8 mouse cellular contexts compared by ENCODE assay signal in genomic region chr15:86053890-86054536, GRCm38 (mm10). TPM values are rescaled to one million over a fixed set of nuclear protein-coding genes. Genes with fewer than 3 reads are reported as not detected.
DNase-seq lines count a peak whose midpoint lies in the region; ATAC-seq lines count a peak whose summit lies in the region.

No protein-coding gene starts in this region.

- no peak overlapping the region for H3K9ac ChIP-seq in liver, embryonic 15.5 days

- H3K9me3 ChIP-seq in liver, embryonic 15.5 days (replicated peaks): no peaks in the 10 kb centered on the region

- WGBS in liver, embryonic 15.5 days (ENCODE audit: insufficient replicate concordance): 42% methylated on average over 2 of the region's 2 CpGs

- peak overlapping the region; percentile 20; the same call in 1 of the 2 replicates for H3K27ac ChIP-seq in liver, embryonic 15.5 days (replicated peaks)

- peaks cover 82% of the 10 kb centered on the region for H3K4me1 ChIP-seq in liver, embryonic 15.5 days (replicated peaks)

- ATAC-seq in liver, embryonic 15.5 days (ENCODE audit: insufficient read depth): 0 out of 2 replicates have a peak, but pooled peaks have one; percentile 5

- no peak overlapping the region for H3K4me3 ChIP-seq in liver, embryonic 15.5 days (replicated peaks)

- H3K36me3 ChIP-seq in liver, embryonic 15.5 days (replicated peaks): no peaks in the 10 kb centered on the region

- peak; percentile 90 for DNase-seq in CD4-positive, CD25-positive, alpha-beta regulatory T cell, adult 2 months (ENCODE audit: low read depth, low spot score)
- peak; percentile 70 for DNase-seq in adrenal gland, adult 2 months
- DNase-seq in embryo, embryonic 11 days: peak; percentile 81
- peak; percentile 68 to 74 for DNase-seq in gastrocnemius, postnatal 4 days (ENCODE audit: low spot score in 2 of 2)
- peak; percentile 79 to 92 for DNase-seq in kidney, postnatal 36 days
- DNase-seq in ovary, postnatal 14 days (ENCODE audit: low spot score): peak; percentile 75
- peak; percentile 86 for DNase-seq in thymus, postnatal 0 days (ENCODE audit: low spot score)

- no peak overlapping the region for H3K4me2 ChIP-seq in liver, embryonic 15.5 days

- H3K27me3 ChIP-seq in liver, embryonic 15.5 days: no peaks in the 10 kb centered on the region

RNA-seq across cellular contexts. Expression of gene Gramd4, which starts 3.5 kb away (rescaled TPM):
- 10 to 100 TPM; 13.8 to 19.5 TPM for total RNA-seq in adrenal gland, adult 2 months (2021)
- 10.5 and 11.3 TPM in 2 replicates for polyA plus RNA-seq in adrenal gland, adult 2 months (2012; rRNA removed)
- 10 to 100 TPM; 11.0 to 12.3 TPM for total RNA-seq in gastrocnemius, postnatal 4 days (2021)
- polyA plus RNA-seq in liver, embryonic 15.5 days (2015; fragmentation: Nextera tagmentation; extraction: Ambion mirVana): 6.3 and 7.8 TPM in 2 replicates
- polyA plus RNA-seq in thymus, postnatal 0 days (2015; fragmentation: Nextera tagmentation; extraction: Ambion mirVana): 14.8 TPM in 2 replicates

RNA-seq across cellular contexts. Expression of gene Celsr1, which starts 20.4 kb away (rescaled TPM):
- total RNA-seq in adrenal gland, adult 2 months (2021): 1 to 10 TPM; 4.7 to 7.7 TPM
- polyA plus RNA-seq in adrenal gland, adult 2 months (2012; rRNA removed): 1.2 and 1.8 TPM in 2 replicates
- total RNA-seq in gastrocnemius, postnatal 4 days (2021): 1 to 10 TPM; 1.6 to 1.7 TPM
- 0.01 and 0.08 TPM in 2 replicates for polyA plus RNA-seq in liver, embryonic 15.5 days (2015; fragmentation: Nextera tagmentation; extraction: Ambion mirVana)
- 2.9 and 3.6 TPM in 2 replicates for polyA plus RNA-seq in thymus, postnatal 0 days (2015; fragmentation: Nextera tagmentation; extraction: Ambion mirVana)
